Mouse (Mus musculus): ENCODE measurements around the gene Tmem184a. TPM values are rescaled to one million over a fixed set of nuclear protein-coding genes. Genes with fewer than 3 reads are reported as not detected.

The Tmem184a gene
- polyA plus RNA-seq, 1 experiment, result 3.3 TPM

DNA sequence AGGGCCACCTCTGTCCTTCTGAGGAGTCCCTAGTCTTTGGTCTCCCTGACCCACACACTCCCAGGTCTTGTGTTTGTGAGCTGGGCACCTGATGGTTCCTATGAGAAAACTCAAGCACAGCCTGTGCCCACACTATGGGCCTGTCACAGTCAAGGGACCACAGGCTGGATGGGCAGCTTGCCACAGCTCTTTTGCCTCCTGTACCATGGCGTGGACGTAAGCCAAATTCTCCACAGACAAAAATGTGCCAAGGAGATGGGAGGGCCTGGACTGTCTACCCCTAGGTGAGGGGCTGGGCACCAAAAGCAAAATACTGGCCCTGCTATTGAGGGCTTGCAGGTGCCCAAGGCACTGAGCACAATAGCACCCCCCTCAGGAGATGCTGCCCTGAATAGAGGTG lies 63.1 kb downstream of the Tmem184a start:
- Histone ChIP-seq H3K27me3 (ENCODE audit: control insufficient read depth, insufficient read depth, low read length) (no peaks in the 10 kb centered on the region), H3K4me3 (ENCODE audit: extremely low read depth, insufficient read depth, insufficient read length) (no peak overlapping the region), H3K27ac (ENCODE audit: insufficient read depth, low read length) (no peak overlapping the region), H3K4me1 (ENCODE audit: control insufficient read depth, insufficient read depth, insufficient read length) (no peaks in the 10 kb centered on the region), H3K36me3 (ENCODE audit: control insufficient read depth, insufficient read depth, low read length) (peaks cover 52% of the 10 kb centered on the region)
- 90% methylated on average over 2 of the region's 2 CpGs for WGBS
- TF ChIP-seq POLR2A (IDR thresholded peaks at IDR 0.05; ENCODE audit: low read depth, low read length), result no peak
- TF ChIP-seq CTCF (IDR thresholded peaks at IDR 0.05; ENCODE audit: extremely low read depth, insufficient read depth, insufficient read length, insufficient replicate concordance), result no peak
- no peak for DNase-seq (ENCODE audit: low read depth in 1 of 2, low spot score in 2 of 2)

- Histone ChIP-seq H3K36me3 (ENCODE audit: control insufficient read depth, insufficient read depth, low read length) (peaks cover 52% of the 10 kb centered on the region), H3K27ac (ENCODE audit: insufficient read depth, low read length) (no peak overlapping the region), H3K27me3 (ENCODE audit: control insufficient read depth, insufficient read depth, low read length) (no peaks in the 10 kb centered on the region), H3K4me1 (ENCODE audit: control insufficient read depth, insufficient read depth, insufficient read length) (no peaks in the 10 kb centered on the region), H3K4me3 (ENCODE audit: extremely low read depth, insufficient read depth, insufficient read length) (no peak overlapping the region)
- TF ChIP-seq CTCF (IDR thresholded peaks at IDR 0.05; ENCODE audit: extremely low read depth, insufficient read depth, insufficient read length, insufficient replicate concordance), result no peak
- no peak for TF ChIP-seq POLR2A (IDR thresholded peaks at IDR 0.05; ENCODE audit: low read depth, low read length)
- no peak for DNase-seq (ENCODE audit: low read depth in 1 of 2, low spot score in 2 of 2)
- 90% methylated on average over 12 of the region's 12 CpGs for WGBS
These were observed 63.6 kb downstream of the Tmem184a start for GRCm38 (mm10) chr5:139756135-139756534.

- 55% methylated on average over 12 of the region's 12 CpGs for WGBS
- peak in 1 of 2 experiments; percentile 24 for DNase-seq (ENCODE audit: low read depth in 1 of 2, low spot score in 2 of 2)
- H3K4me3 ChIP-seq (ENCODE audit: extremely low read depth, insufficient read depth, insufficient read length), result no peak overlapping the region
- H3K27ac ChIP-seq (ENCODE audit: insufficient read depth, low read length), result no peak overlapping the region
- no peaks in the 10 kb centered on the region for H3K27me3 ChIP-seq (ENCODE audit: control insufficient read depth, insufficient read depth, low read length)
- TF ChIP-seq POLR2A (IDR thresholded peaks at IDR 0.05; ENCODE audit: low read depth, low read length), result no peak
- peak; percentile 62; the same call in 1 of the 2 replicates for TF ChIP-seq CTCF (IDR thresholded peaks at IDR 0.05; ENCODE audit: extremely low read depth, insufficient read depth, insufficient read length, insufficient replicate concordance)
- H3K4me1 ChIP-seq (ENCODE audit: control insufficient read depth, insufficient read depth, insufficient read length), result no peaks in the 10 kb centered on the region
- peaks cover 43% of the 10 kb centered on the region for H3K36me3 ChIP-seq (ENCODE audit: control insufficient read depth, insufficient read depth, low read length)
These were observed 65.0 kb downstream of the Tmem184a start for GRCm38 (mm10) chr5:139754753-139755152.

Other genes with a start within 250 kb of the Tmem184a start
- gene Micall2, start 83.6 kb downstream of the Tmem184a start, polyA plus RNA-seq (2012; rRNA removed), result 7.0 and 7.6 TPM in 2 replicates
- gene Ints1, start 44.2 kb downstream of the Tmem184a start, polyA plus RNA-seq (2012; rRNA removed), result 72.1 and 85.4 TPM in 2 replicates
- gene Mafk, start 28.4 kb downstream of the Tmem184a start, polyA plus RNA-seq (2012; rRNA removed), result 26.8 and 29.7 TPM in 2 replicates
- gene Gm26938, start 6.5 kb upstream of the Tmem184a start, polyA plus RNA-seq (2012; rRNA removed), result not detected in 2 replicates
- gene Psmg3, start 7.0 kb upstream of the Tmem184a start, polyA plus RNA-seq (2012; rRNA removed), result 15.5 and 23.9 TPM in 2 replicates
- 0.20 and 0.40 TPM in 2 replicates for gene Elfn1, start 88.0 kb upstream of the Tmem184a start, polyA plus RNA-seq (2012; rRNA removed)